Mouse (Mus musculus) MEL (cell line): Measurements from ENCODE around the gene Lrrc4b. TPM values are rescaled to one million over a fixed set of nuclear protein-coding genes. Genes with fewer than 3 reads are reported as not detected.

ENCODE experiments used
- DNase-seq: peaks from one replicate; pipeline ENCODE4 v3.0.0; 2011; ENCODE audit warnings: low read depth, low spot score
- H3K27ac ChIP-seq: 2 replicates; pipeline ENCODE4 v1.5.1; 2012; ENCODE audit warnings: low read depth, mild to moderate bottlenecking, control low read depth, low read length, moderate library complexity; ENCODE audit not compliant: control insufficient read depth
- H3K27me3 ChIP-seq, 2 experiments: fragments of 150-350 bp in 1 of 2; sonication (generic) in 1 of 2; 2 replicates each; pipeline ENCODE4 v1.6.1; 2012; ENCODE audit warnings: low read length in 2 of 2, mild to moderate bottlenecking in 2 of 2, improper control_type of control experiment in 1 of 2, moderate library complexity in 1 of 2; ENCODE audit not compliant: insufficient read depth in 2 of 2, control insufficient read depth in 1 of 2
- H3K36me3 ChIP-seq, 2 experiments: 2 replicates each; pipeline ENCODE4 v1.6.1; 2012 to 2014; ENCODE audit warnings: low read length in 2 of 2, improper control_type of control experiment in 1 of 2, inconsistent platforms in 1 of 2, mild to moderate bottlenecking in 1 of 2; ENCODE audit not compliant: insufficient read depth in 2 of 2, control insufficient read depth in 1 of 2
- H3K4me1 ChIP-seq, 2 experiments: fragments of 150-350 bp in 1 of 2; sonication (generic) in 1 of 2; 2 replicates each; pipeline ENCODE4 v1.6.1; 2012; ENCODE audit warnings: low read length in 2 of 2, improper control_type of control experiment in 1 of 2, mild to moderate bottlenecking in 1 of 2; ENCODE audit not compliant: insufficient read depth in 2 of 2, control insufficient read depth in 1 of 2
- H3K4me3 ChIP-seq, 2 experiments: fragments of 150-350 bp in 1 of 2; sonication (generic) in 1 of 2; 2 replicates each; pipeline ENCODE4 v1.5.1; 2012; ENCODE audit warnings: low read depth in 2 of 2, low read length in 2 of 2, mild to moderate bottlenecking in 2 of 2, moderate library complexity in 2 of 2, control low read depth in 1 of 2, improper control_type of control experiment in 1 of 2; ENCODE audit not compliant: control insufficient read depth in 1 of 2, insufficient read depth in 1 of 2
- H3K79me2 ChIP-seq: 2 replicates; pipeline ENCODE4 v1.6.1; 2012; ENCODE audit warnings: mild to moderate bottlenecking, low read length, moderate library complexity; ENCODE audit not compliant: control insufficient read depth, poor library complexity, insufficient read depth
- H3K9ac ChIP-seq: 2 replicates; pipeline ENCODE4 v1.6.1; 2012; ENCODE audit warnings: low read depth, mild to moderate bottlenecking, control low read depth, low read length, moderate library complexity; ENCODE audit not compliant: control insufficient read depth, poor library complexity, severe bottlenecking
- H3K9me3 ChIP-seq: fragments of 150-350 bp; sonication (generic); replicated peaks from 2 replicates; pipeline ENCODE4 v1.6.1; 2012; ENCODE audit warnings: mild to moderate bottlenecking, low read length, improper control_type of control experiment, moderate library complexity; ENCODE audit not compliant: insufficient read depth
- CHD2 ChIP-seq: IDR thresholded peaks from 2 replicates; pipeline ENCODE4 v1.6.1; 2011; ENCODE audit warnings: low read length, improper control_type of control experiment
- CTCF ChIP-seq, 3 experiments: IDR thresholded peaks in 2 of 3; conservative IDR thresholded peaks in 1 of 3; 2 replicates each; pipeline ENCODE4 v1.5.1; 2011 to 2012; ENCODE audit warnings: low read length in 3 of 3, low read depth in 2 of 3, mild to moderate bottlenecking in 2 of 3, improper control_type of control experiment in 1 of 3, inconsistent platforms in 1 of 3, mixed read lengths in 1 of 3, moderate library complexity in 1 of 3; ENCODE audit not compliant: control insufficient read depth in 1 of 3, insufficient read depth in 1 of 3, poor library complexity in 1 of 3, severe bottlenecking in 1 of 3
- ETS1 ChIP-seq: IDR thresholded peaks from 2 replicates; pipeline ENCODE4 v1.6.1; 2012; ENCODE audit warnings: low read depth, mild to moderate bottlenecking, inconsistent platforms, low read length, improper control_type of control experiment, moderate library complexity
- GATA1 ChIP-seq: IDR thresholded peaks from 2 replicates; pipeline ENCODE4 v1.6.1; 2011; ENCODE audit warnings: low read depth, low read length, improper control_type of control experiment
- KAT2A ChIP-seq: conservative IDR thresholded peaks from 2 replicates; pipeline ENCODE4 v1.6.1; 2012; ENCODE audit warnings: low read depth, low read length, improper control_type of control experiment, inconsistent platforms
- MAZ ChIP-seq: IDR thresholded peaks from 2 replicates; pipeline ENCODE4 v1.6.1; 2012; ENCODE audit warnings: low read depth, mild to moderate bottlenecking, inconsistent platforms, low read length, improper control_type of control experiment
- MXI1 ChIP-seq: IDR thresholded peaks from 2 replicates; pipeline ENCODE4 v1.6.1; 2011; ENCODE audit warnings: mild to moderate bottlenecking, low read depth, low read length, improper control_type of control experiment
- MYB ChIP-seq: IDR thresholded peaks from 2 replicates; pipeline ENCODE4 v1.6.1; 2011; ENCODE audit warnings: mild to moderate bottlenecking, low read depth, low read length, improper control_type of control experiment
- RAD21 ChIP-seq: IDR thresholded peaks from 2 replicates; pipeline ENCODE4 v1.6.1; 2011; ENCODE audit warnings: mild to moderate bottlenecking, low read depth, low read length, improper control_type of control experiment
- SIN3A ChIP-seq: IDR thresholded peaks from 2 replicates; pipeline ENCODE4 v1.6.1; 2012; ENCODE audit warnings: low read length, improper control_type of control experiment, inconsistent platforms
- SMC3 ChIP-seq: IDR thresholded peaks from 2 replicates; pipeline ENCODE4 v1.6.1; 2011; ENCODE audit warnings: low read depth, low read length, improper control_type of control experiment
- TAL1 ChIP-seq: IDR thresholded peaks from 2 replicates; pipeline ENCODE4 v1.6.1; 2012; ENCODE audit warnings: mild to moderate bottlenecking, inconsistent platforms, low read length, moderate library complexity, mixed read lengths
- TCF12 ChIP-seq: IDR thresholded peaks from 2 replicates; pipeline ENCODE4 v1.6.1; 2014; ENCODE audit warnings: low read depth, mild to moderate bottlenecking, inconsistent platforms, low read length, improper control_type of control experiment, moderate library complexity
- UBTF ChIP-seq: IDR thresholded peaks from 2 replicates; pipeline ENCODE4 v1.6.1; 2012; ENCODE audit warnings: low read depth, mild to moderate bottlenecking, inconsistent platforms, low read length, improper control_type of control experiment, moderate library complexity, borderline replicate concordance; ENCODE audit not compliant: insufficient read depth
- USF2 ChIP-seq, 2 experiments: IDR thresholded peaks; 2 replicates each; pipeline ENCODE4 v1.6.1; 2011 to 2012; ENCODE audit warnings: improper control_type of control experiment in 2 of 2, low read length in 2 of 2, borderline replicate concordance in 1 of 2, inconsistent platforms in 1 of 2, low read depth in 1 of 2, mild to moderate bottlenecking in 1 of 2; ENCODE audit not compliant: insufficient read depth in 1 of 2
- ZC3H11A ChIP-seq: IDR thresholded peaks from 2 replicates; pipeline ENCODE4 v1.6.1; 2012; ENCODE audit warnings: low read depth, mild to moderate bottlenecking, inconsistent platforms, low read length, improper control_type of control experiment
- ZKSCAN1 ChIP-seq: IDR thresholded peaks from 2 replicates; pipeline ENCODE4 v1.6.1; 2012; ENCODE audit warnings: low read depth, mild to moderate bottlenecking, inconsistent platforms, low read length, improper control_type of control experiment, moderate library complexity
- polyA plus RNA-seq, 2 experiments: library from polyadenylated mRNA; stranded (reverse) in 1 of 2; unstranded in 1 of 2; fragments of >175 nt in 1 of 2; fragments of >200 nt in 1 of 2; gene quantifications; 2 replicates each; pipeline versions ENCODE4 v1.2.1 to v1.2.4; 2012; ENCODE audit warnings: low replicate concordance in 2 of 2, low read depth in 1 of 2; ENCODE audit not compliant: insufficient read length in 2 of 2, insufficient read depth in 1 of 2, missing spikeins in 1 of 2
- total RNA-seq: library from RNA; depleted of rRNA; stranded (reverse); fragments of 300-350 nt; gene quantifications from 2 replicates; pipeline ENCODE4 v1.2.3, GENCODE M21; 2012

Lrrc4b gene
- total and polyA plus RNA-seq, 3 experiments = 0.58 to 4.4 TPM; not detected in 1

DNA sequence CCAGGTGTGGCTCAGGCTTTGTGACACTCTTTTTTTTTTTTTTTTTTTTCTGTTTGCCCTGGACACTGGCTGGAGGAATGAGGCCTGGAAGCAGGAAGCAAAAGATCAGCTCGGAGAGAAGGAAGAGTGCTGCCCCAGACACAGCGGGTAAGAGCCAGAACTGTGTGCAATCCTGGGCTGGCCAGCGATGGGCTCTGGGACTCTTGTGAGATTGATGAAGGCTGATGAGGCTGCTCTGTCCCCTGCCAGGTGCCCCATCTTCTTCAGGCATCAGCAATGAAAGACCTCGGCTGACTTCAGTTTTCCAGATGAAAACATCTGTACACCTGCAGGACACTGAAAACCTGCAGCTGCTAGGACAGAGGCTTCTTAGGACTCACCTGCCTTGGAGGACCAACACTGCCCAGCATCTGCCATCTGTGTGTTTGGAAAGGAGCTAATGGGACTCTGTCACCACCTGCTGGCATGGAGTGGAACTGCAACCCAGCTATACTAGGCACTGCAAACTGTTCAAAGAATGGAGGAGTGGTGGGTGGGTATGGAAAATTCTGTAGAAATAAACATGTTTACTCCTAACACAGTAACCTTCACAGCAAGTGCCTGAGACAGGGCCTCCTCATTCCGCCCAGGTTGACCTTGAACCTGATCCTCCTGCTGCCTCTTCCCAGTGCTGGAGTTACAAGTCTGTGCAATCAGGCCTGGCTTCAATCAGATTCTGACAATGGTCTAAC, 56.2 kb downstream of the Lrrc4b start:
- no peaks in the 10 kb centered on the region for H3K9me3 ChIP-seq
- peaks cover 4 to 28% of the 10 kb centered on the region in 2 experiments for H3K4me1 ChIP-seq
- H3K27ac ChIP-seq = no peak overlapping the region
- DNase-seq = peak; percentile 75
- TF ChIP-seq CTCF (IDR thresholded peaks at IDR 0.05 in 2 of 3, conservative IDR thresholded peaks at IDR 0.05 in 1 of 3; ENCODE audit: control insufficient read depth in 1 of 3, insufficient read depth in 1 of 3, low read depth in 2 of 3, low read length in 3 of 3, poor library complexity in 1 of 3, severe bottlenecking in 1 of 3) (peak; percentile 67 to 99 (median 67)), RAD21 (peak; percentile 73), SMC3 (peak; percentile 66), UBTF (no peak), ZC3H11A (peak; percentile 30; the same call in 1 of the 2 replicates), CHD2 (no peak)
- TF ChIP-seq, all 39 proteins: peak for 4
- H3K4me3 ChIP-seq = no peak overlapping the region
- H3K79me2 ChIP-seq = no peaks in the 10 kb centered on the region
- H3K9ac ChIP-seq = no peak overlapping the region
- H3K36me3 ChIP-seq = peaks cover 0 to 6% of the 10 kb centered on the region in 2 experiments; a peak in 2 of 4 replicates
- no peaks in the 10 kb centered on the region for H3K27me3 ChIP-seq

DNA sequence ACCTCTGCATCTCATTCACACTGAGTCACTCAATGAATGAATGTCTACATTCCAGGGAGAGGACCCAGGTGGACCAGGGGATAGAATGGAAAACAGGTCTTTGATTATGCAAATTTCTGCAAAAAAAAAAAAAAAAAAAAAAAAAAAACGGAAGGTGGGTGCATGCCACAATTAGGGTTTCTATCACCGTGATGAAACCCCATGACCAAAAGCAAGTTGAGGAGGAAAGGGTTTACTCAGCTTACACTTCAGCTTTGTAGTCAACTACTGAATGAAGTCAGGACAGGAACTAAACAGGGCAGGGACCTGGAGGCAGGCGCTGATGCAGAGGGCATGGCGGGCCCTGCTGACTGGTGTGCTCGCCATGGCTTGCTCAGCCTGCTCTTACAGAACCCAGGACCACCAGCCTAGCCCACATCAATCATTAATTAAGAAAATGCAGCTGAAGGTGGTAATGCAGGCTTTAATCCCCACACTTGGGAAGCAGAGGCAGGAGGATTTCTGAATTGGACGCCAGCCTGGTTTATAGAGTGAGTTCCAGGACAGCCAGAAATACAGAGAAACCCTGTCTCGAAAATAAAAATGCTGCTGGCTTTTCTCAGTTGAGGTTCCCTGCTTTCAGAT, 56.9 kb downstream of the Lrrc4b start:
- Histone ChIP-seq H3K27ac (no peak overlapping the region), H3K4me1 (peaks cover 4 to 23% of the 10 kb centered on the region in 2 experiments), H3K9me3 (no peaks in the 10 kb centered on the region), H3K9ac (no peak overlapping the region), H3K36me3 (peaks cover 0 to 6% of the 10 kb centered on the region in 2 experiments; a peak in 2 of 4 replicates), H3K4me3 (no peak overlapping the region), H3K27me3 (no peaks in the 10 kb centered on the region), H3K79me2 (no peaks in the 10 kb centered on the region)
- DNase-seq = no peak
- TF ChIP-seq GATA1 (no peak), SIN3A (no peak), TCF12 (no peak), MXI1 (no peak), USF2 (IDR thresholded peaks at IDR 0.05; ENCODE audit: borderline replicate concordance in 1 of 2, insufficient read depth in 1 of 2, low read depth in 1 of 2, low read length in 2 of 2) (no peak), ETS1 (no peak), ZKSCAN1 (no peak), KAT2A (no peak), MYB (no peak), MAZ (no peak), TAL1 (no peak)
